21 mouse cellular contexts compared by ENCODE assay signal in the genomic region with DNA sequence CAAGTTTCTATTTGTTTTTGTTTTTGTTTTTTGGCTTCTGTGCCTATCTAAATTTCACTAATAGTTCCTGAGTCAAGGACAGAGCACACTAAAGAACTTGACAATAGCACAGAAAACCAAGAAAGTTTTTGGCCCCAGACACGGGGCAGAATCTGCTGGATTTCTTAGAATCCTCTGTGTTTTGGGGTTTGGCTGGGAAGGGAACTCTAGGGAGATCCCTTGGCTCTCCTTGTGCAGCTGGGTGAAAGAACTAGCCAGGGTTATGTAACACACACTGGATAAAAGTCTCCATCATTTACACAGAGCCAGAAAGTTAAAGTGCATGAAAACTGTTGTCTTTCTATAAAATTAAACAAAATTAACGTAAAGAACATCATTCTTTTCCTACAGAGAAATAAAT. TPM values are rescaled to one million over a fixed set of nuclear protein-coding genes. Genes with fewer than 3 reads are reported as not detected.
DNase-seq lines count a peak whose midpoint lies in the region; ATAC-seq lines count a peak whose summit lies in the region.
"Had no signal": no experiment of that assay in that cellular context is flagged by ENCODE, and none has a peak within 500 bp of the region (broad histone marks: within the 10 kb centered on the region; RNA-seq: fewer than 3 reads in every experiment).

No protein-coding gene starts in this region.

- H3K9ac ChIP-seq in heart, embryonic 11.5 days (ENCODE audit: low read depth, low read length): no peak overlapping the region
- no peak overlapping the region for H3K9ac ChIP-seq in liver, embryonic 12.5 days
- H3K9ac ChIP-seq: heart, embryonic 13.5 days; hindbrain, embryonic 15.5 days; limb, embryonic 13.5 days; liver, embryonic 14.5 days; lung, embryonic 14.5 days; midbrain, embryonic 13.5 days had no signal

- peak; percentile 93 for DNase-seq in heart, adult 11 months
- peak; percentile 35 for DNase-seq in adipocyte (ENCODE audit: low spot score)
- peak; percentile 33 for DNase-seq in adrenal gland, postnatal 14 days
- DNase-seq in heart, postnatal 10 days: peak; percentile 8 to 17
- no peak for DNase-seq in cerebellum, postnatal 25 days
- DNase-seq: kidney, adult 2 months; layer of hippocampus, adult 9-11 months; lung, embryonic 14.5 days; lung, postnatal 36 days; thymus, postnatal 14 days had no signal

- no peak overlapping the region for H3K27ac ChIP-seq in heart, embryonic 11.5 days (ENCODE audit: low read depth, low read length)
- no peak overlapping the region for H3K27ac ChIP-seq in liver, embryonic 12.5 days
- H3K27ac ChIP-seq: forebrain, embryonic 10.5 days; heart, embryonic 13.5 days; hindbrain, embryonic 15.5 days; kidney, postnatal 0 days; limb, embryonic 13.5 days; liver, embryonic 14.5 days; midbrain, embryonic 13.5 days had no signal

- 74% methylated on average over 2 of the region's 2 CpGs for WGBS in heart, embryonic 11.5 days (ENCODE audit: insufficient replicate concordance)
- WGBS in liver, embryonic 12.5 days (ENCODE audit: insufficient replicate concordance): 40% methylated on average over 2 of the region's 2 CpGs

- intact Hi-C loops in heart, postnatal 10 days (cut with DNase I): no loop called here

- no peak overlapping the region for H3K4me3 ChIP-seq in heart, embryonic 11.5 days (ENCODE audit: low read depth, low read length)
- no peak overlapping the region for H3K4me3 ChIP-seq in liver, embryonic 12.5 days
- H3K4me3 ChIP-seq: forebrain, embryonic 10.5 days; heart, embryonic 13.5 days; hindbrain, embryonic 15.5 days; limb, embryonic 13.5 days; megakaryocyte, embryonic 14.5 days; midbrain, embryonic 13.5 days had no signal

- no peaks in the 10 kb centered on the region for H3K27me3 ChIP-seq in heart, embryonic 11.5 days (ENCODE audit: control insufficient read depth, insufficient read depth, low read length)
- no peaks in the 10 kb centered on the region for H3K27me3 ChIP-seq in liver, embryonic 12.5 days (replicated peaks)
- H3K27me3 ChIP-seq: heart, embryonic 13.5 days; hindbrain, embryonic 15.5 days; limb, embryonic 13.5 days; megakaryocyte, embryonic 14.5 days; midbrain, embryonic 13.5 days had no signal

- no peak for ATAC-seq in heart, embryonic 11.5 days (replicated peaks; ENCODE audit: insufficient number of reproducible peaks, low FRiP score, low TSS enrichment)
- no peak for ATAC-seq in liver, embryonic 12.5 days
- ATAC-seq: forebrain, embryonic 16.5 days; midbrain, embryonic 13.5 days had no signal

- H3K36me3 ChIP-seq in heart, embryonic 11.5 days (ENCODE audit: control insufficient read depth, insufficient read depth, low read length): no peaks in the 10 kb centered on the region
- no peaks in the 10 kb centered on the region for H3K36me3 ChIP-seq in liver, embryonic 12.5 days
- H3K36me3 ChIP-seq: forebrain, embryonic 10.5 days; heart, embryonic 13.5 days; hindbrain, embryonic 15.5 days; limb, embryonic 13.5 days; midbrain, embryonic 13.5 days had no signal

- no peaks in the 10 kb centered on the region for H3K9me3 ChIP-seq in heart, embryonic 11.5 days (replicated peaks; ENCODE audit: control insufficient read depth, low read length)
- H3K9me3 ChIP-seq in liver, embryonic 12.5 days (replicated peaks): no peaks in the 10 kb centered on the region
- H3K9me3 ChIP-seq: forebrain, embryonic 10.5 days; heart, embryonic 13.5 days; hindbrain, embryonic 15.5 days; limb, embryonic 13.5 days; megakaryocyte, embryonic 14.5 days; midbrain, embryonic 13.5 days had no signal

- H3K4me2 ChIP-seq in heart, embryonic 11.5 days: no peak overlapping the region
- H3K4me2 ChIP-seq in liver, embryonic 12.5 days: no peak overlapping the region
- H3K4me2 ChIP-seq: heart, embryonic 13.5 days; hindbrain, embryonic 15.5 days; limb, embryonic 13.5 days; lung, embryonic 14.5 days; midbrain, embryonic 13.5 days had no signal

- no peaks in the 10 kb centered on the region for H3K4me1 ChIP-seq in heart, embryonic 11.5 days (ENCODE audit: control insufficient read depth, insufficient read depth, low read length)
- H3K4me1 ChIP-seq in liver, embryonic 12.5 days: no peaks in the 10 kb centered on the region
- H3K4me1 ChIP-seq: forebrain, embryonic 10.5 days; heart, embryonic 13.5 days; hindbrain, embryonic 15.5 days; limb, embryonic 13.5 days; megakaryocyte, embryonic 14.5 days; midbrain, embryonic 13.5 days had no signal

RNA-seq across cellular contexts. Expression of gene Rnf146, which starts 52.1 kb away (rescaled TPM):
- 25.4 and 44.8 TPM in 2 replicates for polyA plus RNA-seq in heart, embryonic 11.5 days (2014; fragmentation: Nextera tagmentation; extraction: Ambion mirVana)
- 46.9 and 49.9 TPM in 2 replicates for total RNA-seq in adrenal gland, postnatal 14 days (2021)
- total RNA-seq in heart, postnatal 10 days (2021): 10 to 100 TPM; 53.4 to 62.0 TPM
- polyA plus RNA-seq in liver, embryonic 12.5 days (2016; fragmentation: Nextera tagmentation; extraction: Ambion mirVana): 17.5 and 18.7 TPM in 2 replicates

Comparison
In these comparisons a context has a peak if more than half of its experiments do, and no peak if none do; other contexts are left out.
1. DNase-seq: peak in heart, adult 11 months (single experiment), adipocyte (single experiment), adrenal gland, postnatal 14 days (single experiment) and heart, postnatal 10 days (2 of 2); none in cerebellum, postnatal 25 days (0 of 2).